Mouse (Mus musculus) forebrain, postnatal 0 days (tissue): Measurements from ENCODE around the gene Selenof. TPM values are rescaled to one million over a fixed set of nuclear protein-coding genes. Genes with fewer than 3 reads are reported as not detected.

Experiments used
- ATAC-seq: fragments of 200-750 bp; cut with Nextera tagmentation; 2 replicates; pipeline ENCODE4 v1.8.0; 2017; ENCODE audit warnings: mild to moderate bottlenecking, moderate library complexity
- DNase-seq: peaks from one replicate; pipeline ENCODE4 v3.0.0-alpha.2; 2015
- H3K27ac ChIP-seq: fragments of 300-500 bp; sonication (generic); 2 replicates; pipeline ENCODE4 v1.5.1; 2014; ENCODE audit warnings: low read depth, mild to moderate bottlenecking, antibody characterized with exemption, low read length, moderate library complexity, mixed read lengths
- H3K27me3 ChIP-seq: fragments of 300-500 bp; sonication (generic); 2 replicates; pipeline ENCODE4 v1.6.1; 2014; ENCODE audit warnings: mild to moderate bottlenecking, low read length, mixed read lengths; ENCODE audit not compliant: insufficient read depth
- H3K36me3 ChIP-seq: fragments of 300-500 bp; sonication (generic); 2 replicates; pipeline ENCODE4 v1.6.1; 2014; ENCODE audit warnings: mild to moderate bottlenecking, moderate library complexity; ENCODE audit not compliant: insufficient read depth
- H3K4me1 ChIP-seq: fragments of 300-500 bp; sonication (generic); 2 replicates; pipeline ENCODE4 v1.6.1; 2014; ENCODE audit warnings: antibody characterized with exemption; ENCODE audit not compliant: insufficient read depth
- H3K4me2 ChIP-seq: fragments of 300-500 bp; sonication (generic); 2 replicates; pipeline ENCODE4 v1.6.1; 2014; ENCODE audit warnings: low read depth, mild to moderate bottlenecking, moderate library complexity
- H3K4me3 ChIP-seq: fragments of 300-500 bp; sonication (generic); 2 replicates; pipeline ENCODE4 v1.5.1; 2014; ENCODE audit warnings: low read depth, low read length, mixed read lengths
- H3K9ac ChIP-seq: fragments of 300-500 bp; sonication (generic); 2 replicates; pipeline ENCODE4 v1.6.1; 2014; ENCODE audit warnings: mild to moderate bottlenecking
- H3K9me3 ChIP-seq: fragments of 300-500 bp; sonication (generic); 2 replicates; pipeline ENCODE4 v1.6.1; 2016; ENCODE audit warnings: low read length
- CTCF ChIP-seq: sonication (generic); IDR thresholded peaks from 2 replicates; pipeline ENCODE4 v1.5.1; 2016; ENCODE audit warnings: antibody characterized with exemption, control low read depth, low read depth
- WGBS: fragments of 180-500 bp; shearing (Covaris S2); extraction: QIAGEN DNeasy Blood & Tissue Kit; methylation state at CpG from one replicate; pipeline ENCODE4 v1.1.7; 2014; 5-methylcytosine and 5-hydroxymethylcytosine counted together
- polyA plus RNA-seq: library from polyadenylated mRNA; unstranded; fragments of >200 nt; fragmentation: Nextera tagmentation; extraction: Ambion mirVana; gene quantifications from 2 replicates; pipeline ENCODE4 v1.2.1, GENCODE M21; 2015
- total RNA-seq: library from RNA; depleted of rRNA; stranded (reverse); fragments of >200 nt; gene quantifications from 2 replicates; pipeline ENCODE4 v1.2.3, GENCODE M21; 2014

Selenof gene
- total and polyA plus RNA-seq, 2 experiments from 2014 or later = 347 to 660 TPM

DNA sequence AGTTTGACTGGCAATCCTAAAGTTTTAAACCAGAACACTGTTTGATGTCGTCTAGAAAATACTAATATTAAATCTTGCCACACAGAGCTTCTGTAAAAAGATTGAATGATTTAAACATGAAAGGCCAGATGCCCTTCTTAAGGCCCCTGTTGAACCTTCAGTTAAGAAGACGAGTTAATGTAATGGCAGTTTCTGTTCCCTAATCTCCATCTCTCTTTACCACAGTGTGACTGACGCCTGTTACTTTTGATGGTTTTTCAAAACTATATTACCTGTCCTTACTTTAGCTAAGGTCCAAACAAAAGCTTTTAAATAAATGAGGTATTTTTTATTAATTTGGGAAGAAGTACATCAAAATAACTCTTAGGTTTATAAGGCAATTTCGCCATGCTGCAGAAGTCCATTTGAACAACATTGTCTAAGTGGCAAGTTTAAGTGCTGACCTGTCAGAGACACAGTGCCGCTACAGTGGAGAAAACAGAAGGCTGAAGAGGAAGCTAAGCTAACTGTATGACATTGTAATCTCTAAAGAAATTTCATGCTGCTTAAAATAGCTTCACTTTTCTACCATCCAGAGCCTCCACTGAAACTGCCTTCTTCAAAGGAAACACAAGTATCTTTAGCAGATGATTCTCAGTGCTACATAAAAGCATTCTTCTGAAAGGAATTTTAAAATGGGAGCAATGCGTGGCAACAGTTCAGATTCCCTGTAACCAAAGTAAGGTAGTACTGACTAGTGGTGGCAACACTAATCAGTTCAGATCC is 14.9 kb downstream of the Selenof start:
- Histone ChIP-seq H3K9ac (no peak overlapping the region), H3K36me3 (peaks cover 14% of the 10 kb centered on the region; the same call in 1 of the 2 replicates), H3K4me2 (no peak overlapping the region), H3K27ac (no peak overlapping the region), H3K4me1 (no peaks in the 10 kb centered on the region), H3K9me3 (no peaks in the 10 kb centered on the region), H3K27me3 (no peaks in the 10 kb centered on the region), H3K4me3 (no peak overlapping the region)
- TF ChIP-seq CTCF = no peak
- ATAC-seq (no peak), DNase-seq (no peak)
- WGBS = 80% methylated on average over 6 of the region's 6 CpGs

DNA sequence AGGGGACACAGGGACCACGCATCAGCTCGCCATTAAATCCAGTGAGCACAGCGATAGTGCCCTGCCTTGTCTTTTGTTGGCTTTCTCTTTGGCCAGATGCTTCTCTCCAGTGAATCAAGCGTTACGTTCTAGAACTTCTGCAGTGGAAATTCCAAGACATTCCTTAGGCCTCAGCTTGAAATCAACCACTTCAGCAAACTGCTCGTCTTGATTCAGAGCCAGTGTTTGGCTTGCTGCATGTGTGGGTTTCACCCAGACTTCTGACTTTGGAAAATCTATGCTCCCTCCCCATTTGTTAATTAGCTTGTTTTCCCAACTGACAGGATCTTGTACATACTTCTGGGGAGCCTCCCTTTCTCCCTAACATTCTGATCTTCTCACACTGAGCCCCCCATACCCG is 16.6 kb downstream of the Selenof start:
- Histone ChIP-seq H3K36me3 (peaks cover 14% of the 10 kb centered on the region), H3K9me3 (no peaks in the 10 kb centered on the region), H3K4me1 (no peaks in the 10 kb centered on the region), H3K4me3 (no peak overlapping the region), H3K27ac (0 out of 2 replicates have a peak overlapping the region, but pooled peaks have one; percentile 15), H3K9ac (no peak overlapping the region), H3K27me3 (no peaks in the 10 kb centered on the region), H3K4me2 (no peak overlapping the region)
- TF ChIP-seq CTCF = no peak
- ATAC-seq (no peak), DNase-seq (no peak)
- whole genome bisulfite sequencing = 76% methylated on average over 7 of the region's 7 CpGs

DNA sequence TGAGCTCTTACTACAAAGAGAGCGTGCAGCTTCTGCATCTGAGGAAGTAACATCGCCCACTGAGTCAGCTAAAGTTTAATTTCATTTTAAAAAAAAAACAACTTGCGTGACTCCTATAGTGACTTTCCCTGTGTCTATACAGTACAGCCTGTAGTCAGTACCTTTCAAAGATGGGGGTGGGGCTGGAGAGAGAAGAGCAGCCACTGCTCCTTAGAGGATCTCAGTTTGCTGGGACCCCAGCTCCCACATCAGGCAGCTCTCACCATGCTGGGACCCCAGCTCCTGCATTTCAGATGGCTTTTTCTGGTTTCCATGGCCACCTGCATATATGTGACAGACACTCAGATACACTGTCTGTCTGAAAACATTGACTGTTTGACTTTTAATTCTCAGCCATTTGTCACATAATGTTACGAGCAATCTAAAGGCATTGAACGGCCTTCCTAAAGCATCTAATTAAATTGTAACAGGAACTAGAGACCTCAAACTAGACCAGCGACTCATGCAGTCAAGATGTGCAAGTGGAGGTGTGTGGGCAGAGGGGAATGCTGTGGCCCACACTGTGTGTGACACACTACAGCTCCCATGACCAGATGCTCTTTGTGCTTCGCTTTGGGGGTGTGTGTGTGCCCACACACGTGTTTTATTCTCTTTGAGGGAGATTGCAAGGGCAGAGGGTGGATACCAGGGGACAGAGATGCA is 19.2 kb downstream of the Selenof start:
- no peaks in the 10 kb centered on the region for H3K4me1 ChIP-seq
- H3K36me3 ChIP-seq = peaks cover 18% of the 10 kb centered on the region
- no peak overlapping the region for H3K4me2 ChIP-seq
- no peak for TF ChIP-seq CTCF
- DNase-seq (no peak), ATAC-seq (no peak)
- no peaks in the 10 kb centered on the region for H3K27me3 ChIP-seq
- H3K27ac ChIP-seq = no peak overlapping the region
- H3K9ac ChIP-seq = no peak overlapping the region
- H3K9me3 ChIP-seq = no peaks in the 10 kb centered on the region
- 84% methylated on average over 8 of the region's 8 CpGs for WGBS
- H3K4me3 ChIP-seq = no peak overlapping the region

DNA sequence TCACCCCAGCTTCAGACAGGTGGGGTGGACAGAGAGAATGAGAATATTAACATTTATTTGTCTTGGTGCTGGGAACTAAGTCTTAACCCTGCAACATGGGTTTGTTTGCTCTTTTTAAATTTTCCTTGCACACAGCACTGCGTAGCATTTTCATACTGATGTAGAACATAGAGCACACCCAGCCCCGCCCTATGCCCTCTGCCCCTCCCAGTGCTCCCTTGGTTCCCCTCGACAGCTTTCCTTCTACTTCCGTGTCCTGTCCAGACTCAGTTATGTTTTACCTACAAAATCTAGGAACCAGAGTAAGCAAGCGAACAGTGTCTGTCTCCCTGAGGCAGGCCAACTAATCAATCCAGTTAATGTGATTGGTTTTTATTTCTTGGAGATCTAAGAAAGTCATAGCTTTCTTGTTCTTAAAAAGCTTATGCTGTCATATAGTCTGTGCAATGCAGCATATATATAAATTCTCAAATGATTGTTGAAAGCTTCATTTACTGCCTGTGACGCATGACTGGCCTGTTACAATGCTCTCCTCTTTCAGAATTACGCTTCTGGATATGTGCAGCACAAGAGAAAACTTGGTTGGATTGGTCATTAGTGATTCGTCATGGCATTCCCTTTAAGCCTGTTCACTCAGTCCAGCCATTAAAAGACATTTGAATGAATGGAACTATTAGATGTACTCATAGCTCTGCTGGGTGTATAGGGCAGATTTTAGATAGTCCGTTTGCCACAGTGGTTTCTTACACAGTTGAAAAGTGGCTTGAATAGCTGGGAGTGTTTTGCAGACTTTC is 23.1 kb downstream of the Selenof start:
- WGBS = 53% methylated on average over 9 of the region's 9 CpGs
- Histone ChIP-seq H3K9ac (no peak overlapping the region), H3K36me3 (peaks cover 12% of the 10 kb centered on the region), H3K27me3 (no peaks in the 10 kb centered on the region), H3K9me3 (no peaks in the 10 kb centered on the region), H3K4me1 (no peaks in the 10 kb centered on the region), H3K4me2 (no peak overlapping the region), H3K4me3 (no peak overlapping the region), H3K27ac (no peak overlapping the region)
- DNase-seq (no peak), ATAC-seq (no peak)
- no peak for TF ChIP-seq CTCF

DNA sequence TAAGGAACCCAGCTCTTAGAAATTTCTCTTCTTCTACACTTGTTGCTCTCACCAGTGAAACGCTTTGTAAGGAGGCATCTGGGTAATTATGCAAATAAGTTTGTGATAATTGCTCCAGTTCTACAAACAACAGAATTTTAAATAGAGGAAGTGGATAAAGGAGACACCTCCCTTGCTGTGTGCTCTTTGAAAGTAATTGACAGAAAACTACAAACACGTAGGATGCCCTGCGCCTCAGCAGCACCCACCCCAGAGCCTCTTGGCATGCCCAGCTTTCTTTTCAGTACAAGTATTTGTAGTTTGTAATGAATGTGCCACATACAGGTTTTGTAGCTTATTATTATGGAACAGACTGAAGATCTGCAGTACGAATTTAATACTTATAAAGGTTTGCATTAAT is 27.0 kb downstream of the Selenof start:
- Histone ChIP-seq H3K9me3 (no peaks in the 10 kb centered on the region), H3K4me1 (no peaks in the 10 kb centered on the region), H3K27me3 (no peaks in the 10 kb centered on the region), H3K27ac (no peak overlapping the region), H3K4me3 (no peak overlapping the region), H3K36me3 (peaks cover under 1% of the 10 kb centered on the region; the same call in 1 of the 2 replicates), H3K4me2 (no peak overlapping the region), H3K9ac (no peak overlapping the region)
- 14% methylated on average over 4 of the region's 4 CpGs for WGBS
- no peak for TF ChIP-seq CTCF
- peak; percentile 66 for ATAC-seq
- DNase-seq = no peak

DNA sequence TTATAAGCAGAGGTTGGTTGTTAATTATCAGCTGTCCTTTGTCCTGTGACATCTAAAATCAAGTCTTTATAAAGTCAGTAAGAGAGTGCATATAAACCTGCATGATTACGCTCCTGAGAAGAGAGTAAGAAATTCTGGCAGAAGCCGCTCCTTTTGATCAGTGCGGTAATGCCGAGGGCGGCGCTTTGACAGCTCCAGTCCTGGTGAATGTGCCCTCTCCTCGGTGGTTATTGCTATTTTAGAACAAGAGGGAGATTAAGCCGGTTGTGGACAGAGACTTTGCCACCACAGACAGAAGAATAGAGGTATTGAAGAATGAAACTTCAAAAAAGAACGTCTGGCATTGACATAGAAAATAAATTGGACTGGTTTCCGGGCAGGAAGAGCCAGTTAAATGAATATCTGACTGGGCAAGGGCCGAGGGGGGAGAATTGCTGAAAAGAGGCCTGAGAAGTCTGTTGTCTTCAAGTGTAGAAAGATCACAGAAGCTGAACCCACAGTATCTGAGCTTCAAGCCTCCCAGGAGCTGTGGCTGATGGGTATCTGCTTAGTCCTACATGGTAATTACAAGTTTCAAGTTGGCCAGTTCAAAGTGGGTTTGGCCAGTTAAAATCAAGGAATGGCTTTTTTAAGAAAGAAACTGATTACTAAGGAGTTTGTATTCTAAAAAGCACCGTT is 27.8 kb downstream of the Selenof start:
- no peak for TF ChIP-seq CTCF
- Histone ChIP-seq H3K9ac (no peak overlapping the region), H3K4me2 (no peak overlapping the region), H3K4me1 (no peaks in the 10 kb centered on the region), H3K36me3 (no peaks in the 10 kb centered on the region), H3K4me3 (no peak overlapping the region), H3K27me3 (no peaks in the 10 kb centered on the region), H3K27ac (no peak overlapping the region), H3K9me3 (no peaks in the 10 kb centered on the region)
- peak; percentile 53 for ATAC-seq
- DNase-seq = no peak
- 12% methylated on average over 12 of the region's 12 CpGs for WGBS
